Mouse (Mus musculus) heart, embryonic 13.5 days (tissue): ENCODE data around the gene Dact2. TPM values are rescaled to one million over a fixed set of nuclear protein-coding genes. Genes with fewer than 3 reads are reported as not detected.

Source experiments
- ATAC-seq: fragments of 200-750 bp; cut with Nextera tagmentation; 2 replicates; pipeline ENCODE4 v1.8.0; 2017; ENCODE audit warnings: moderate TSS enrichment; ENCODE audit not compliant: insufficient number of reproducible peaks, low FRiP score, low TSS enrichment; ENCODE audit errors: extremely low read depth
- H3K27ac ChIP-seq: fragments of 300-500 bp; sonication (generic); replicated peaks from 2 replicates; pipeline ENCODE4 v1.5.1; 2015; ENCODE audit warnings: moderate library complexity, mild to moderate bottlenecking, inconsistent platforms
- H3K27me3 ChIP-seq: fragments of 300-500 bp; sonication (generic); replicated peaks from 2 replicates; pipeline ENCODE4 v1.6.1; 2015; ENCODE audit warnings: mild to moderate bottlenecking, inconsistent platforms
- H3K36me3 ChIP-seq: fragments of 300-500 bp; sonication (generic); 2 replicates; pipeline ENCODE4 v1.6.1; 2015; ENCODE audit warnings: mild to moderate bottlenecking, inconsistent platforms
- H3K4me1 ChIP-seq: fragments of 300-500 bp; sonication (generic); 2 replicates; pipeline ENCODE4 v1.6.1; 2015; ENCODE audit warnings: inconsistent platforms
- H3K4me2 ChIP-seq: fragments of 300-500 bp; sonication (generic); 2 replicates; pipeline ENCODE4 v1.6.1; 2015; ENCODE audit warnings: inconsistent platforms, mild to moderate bottlenecking, moderate library complexity
- H3K4me3 ChIP-seq: fragments of 300-500 bp; sonication (generic); 2 replicates; pipeline ENCODE4 v1.5.1; 2015; ENCODE audit warnings: moderate library complexity, mild to moderate bottlenecking, inconsistent platforms
- H3K9ac ChIP-seq: fragments of 300-500 bp; sonication (generic); 2 replicates; pipeline ENCODE4 v1.6.1; 2015; ENCODE audit warnings: inconsistent platforms, mild to moderate bottlenecking, moderate library complexity
- H3K9me3 ChIP-seq: fragments of 300-500 bp; sonication (generic); 2 replicates; pipeline ENCODE4 v1.6.1; 2016; ENCODE audit warnings: inconsistent platforms
- WGBS: fragments of 180-500 bp; shearing (Covaris S2); methylation state at CpG from one replicate; pipeline ENCODE4 v1.1.7; 2015; ENCODE audit warnings: mixed read lengths; 5-methylcytosine and 5-hydroxymethylcytosine counted together
- polyA plus RNA-seq: library from polyadenylated mRNA; unstranded; fragments of >200 nt; fragmentation: Nextera tagmentation; extraction: Ambion mirVana; gene quantifications from 2 replicates; pipeline ENCODE4 v1.2.1, GENCODE M21; 2015

Gene Dact2
- polyA plus RNA-seq, 1 experiment from 2014 or later: 2.6 TPM

DNA sequence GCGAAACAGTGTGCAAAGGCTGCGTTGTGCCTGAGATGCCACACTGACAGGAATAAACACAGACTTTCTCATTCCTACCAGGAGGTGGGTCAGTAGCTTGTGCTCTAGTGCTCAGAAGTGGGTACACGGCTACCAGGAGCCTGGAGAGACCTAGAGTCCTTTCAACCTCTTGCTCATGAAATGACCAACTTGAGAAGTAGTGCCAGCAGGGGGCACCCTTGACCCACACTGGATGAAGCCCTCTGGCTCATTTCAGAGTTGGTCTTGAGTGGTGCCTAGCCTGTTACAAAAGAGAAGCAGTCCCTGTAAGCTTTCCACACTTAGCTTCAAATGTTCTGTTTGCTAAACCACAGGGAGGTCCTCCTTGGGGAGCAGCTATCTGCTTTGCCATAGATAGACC is 28.5 kb upstream of the Dact2 start:
- no peak overlapping the region for H3K4me2 ChIP-seq
- peaks cover 97% of the 10 kb centered on the region for H3K27me3 ChIP-seq
- no peak overlapping the region for H3K9ac ChIP-seq
- WGBS: 49% methylated on average over 3 of the region's 3 CpGs
- H3K4me3 ChIP-seq: no peak overlapping the region
- no peaks in the 10 kb centered on the region for H3K36me3 ChIP-seq
- no peak overlapping the region for H3K27ac ChIP-seq
- H3K9me3 ChIP-seq: no peaks in the 10 kb centered on the region
- no peak for ATAC-seq
- H3K4me1 ChIP-seq: peaks cover 11% of the 10 kb centered on the region

- H3K9me3 ChIP-seq: no peaks in the 10 kb centered on the region
- H3K27ac ChIP-seq: no peak overlapping the region
- no peak overlapping the region for H3K9ac ChIP-seq
- no peak for ATAC-seq
- no peaks in the 10 kb centered on the region for H3K36me3 ChIP-seq
- no peak overlapping the region for H3K4me2 ChIP-seq
- H3K4me3 ChIP-seq: no peak overlapping the region
- H3K4me1 ChIP-seq: peaks cover 13% of the 10 kb centered on the region
- peaks cover 95% of the 10 kb centered on the region for H3K27me3 ChIP-seq
- 9% methylated on average over 13 of the region's 13 CpGs for WGBS
Observed at GRCm38 (mm10) chr17:14230698-14231430, 26.8 kb upstream of the Dact2 start.

DNA sequence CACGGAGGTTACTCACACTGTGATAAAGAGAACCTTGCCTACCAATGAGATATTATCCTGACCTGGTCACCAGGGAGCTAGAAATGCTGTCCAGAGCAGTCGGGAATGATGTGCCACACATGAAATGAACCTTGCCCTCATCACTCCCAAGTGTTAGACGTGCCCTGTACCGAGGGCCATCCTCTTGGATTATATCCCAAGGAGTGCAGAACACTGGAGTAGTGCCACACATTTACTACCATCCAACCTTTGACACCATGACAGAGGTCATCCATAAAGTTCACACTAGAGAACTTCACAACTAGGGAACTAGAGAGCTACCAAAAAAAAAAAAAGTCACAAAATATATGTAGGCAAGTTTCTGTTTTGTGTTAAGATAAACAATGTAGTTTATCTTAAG is 24.3 kb upstream of the Dact2 start:
- no peak overlapping the region for H3K4me2 ChIP-seq
- H3K27me3 ChIP-seq: peaks cover 76% of the 10 kb centered on the region
- peaks cover 13% of the 10 kb centered on the region for H3K4me1 ChIP-seq
- no peak for ATAC-seq
- WGBS: 65% methylated on average over 4 of the region's 4 CpGs
- H3K9me3 ChIP-seq: no peaks in the 10 kb centered on the region
- no peak overlapping the region for H3K27ac ChIP-seq
- H3K4me3 ChIP-seq: no peak overlapping the region
- H3K9ac ChIP-seq: no peak overlapping the region
- no peaks in the 10 kb centered on the region for H3K36me3 ChIP-seq

GRCm38 (mm10) chr17:14227601-14228000 is 23.5 kb upstream of the Dact2 start:
- H3K27ac ChIP-seq: no peak overlapping the region
- H3K4me2 ChIP-seq: no peak overlapping the region
- 23% methylated on average over 6 of the region's 6 CpGs for WGBS
- no peak overlapping the region for H3K4me3 ChIP-seq
- no peaks in the 10 kb centered on the region for H3K36me3 ChIP-seq
- H3K27me3 ChIP-seq: peaks cover 76% of the 10 kb centered on the region
- ATAC-seq: no peak
- H3K9ac ChIP-seq: no peak overlapping the region
- no peaks in the 10 kb centered on the region for H3K9me3 ChIP-seq
- peaks cover 13% of the 10 kb centered on the region for H3K4me1 ChIP-seq

GRCm38 (mm10) chr17:14226778-14227177 is 22.7 kb upstream of the Dact2 start:
- Histone ChIP-seq H3K9me3 (no peaks in the 10 kb centered on the region), H3K4me3 (no peak overlapping the region), H3K4me1 (peaks cover 13% of the 10 kb centered on the region), H3K9ac (no peak overlapping the region), H3K27ac (no peak overlapping the region), H3K27me3 (peaks cover 74% of the 10 kb centered on the region), H3K4me2 (no peak overlapping the region), H3K36me3 (no peaks in the 10 kb centered on the region)
- ATAC-seq: no peak
- 26% methylated on average over 4 of the region's 4 CpGs for WGBS

GRCm38 (mm10) chr17:14225982-14226652 is 22.0 kb upstream of the Dact2 start:
- H3K4me2 ChIP-seq: no peak overlapping the region
- H3K4me3 ChIP-seq: no peak overlapping the region
- no peak for ATAC-seq
- H3K9ac ChIP-seq: no peak overlapping the region
- no peaks in the 10 kb centered on the region for H3K36me3 ChIP-seq
- WGBS: 58% methylated on average over 9 of the region's 9 CpGs
- no peak overlapping the region for H3K27ac ChIP-seq
- no peaks in the 10 kb centered on the region for H3K9me3 ChIP-seq
- H3K4me1 ChIP-seq: peaks cover 9% of the 10 kb centered on the region; the same call in 1 of the 2 replicates
- peaks cover 71% of the 10 kb centered on the region for H3K27me3 ChIP-seq

GRCm38 (mm10) chr17:14221893-14222615 is 17.9 kb upstream of the Dact2 start:
- H3K36me3 ChIP-seq: no peaks in the 10 kb centered on the region
- H3K9me3 ChIP-seq: no peaks in the 10 kb centered on the region
- ATAC-seq: no peak
- no peak overlapping the region for H3K4me2 ChIP-seq
- H3K4me3 ChIP-seq: no peak overlapping the region
- H3K4me1 ChIP-seq: no peaks in the 10 kb centered on the region
- no peak overlapping the region for H3K27ac ChIP-seq
- H3K27me3 ChIP-seq: peaks cover 36% of the 10 kb centered on the region; the same call in 1 of the 2 replicates
- H3K9ac ChIP-seq: no peak overlapping the region
- 25% methylated on average over 11 of the region's 11 CpGs for WGBS

- no peak overlapping the region for H3K27ac ChIP-seq
- no peaks in the 10 kb centered on the region for H3K36me3 ChIP-seq
- H3K4me1 ChIP-seq: no peaks in the 10 kb centered on the region
- ATAC-seq: no peak
- no peak overlapping the region for H3K4me3 ChIP-seq
- H3K9me3 ChIP-seq: no peaks in the 10 kb centered on the region
- no peak overlapping the region for H3K9ac ChIP-seq
- H3K4me2 ChIP-seq: no peak overlapping the region
- peaks cover 30% of the 10 kb centered on the region; the same call in 1 of the 2 replicates for H3K27me3 ChIP-seq
- 55% methylated on average over 7 of the region's 7 CpGs for WGBS
Observed at GRCm38 (mm10) chr17:14220606-14221202, 16.6 kb upstream of the Dact2 start.

DNA sequence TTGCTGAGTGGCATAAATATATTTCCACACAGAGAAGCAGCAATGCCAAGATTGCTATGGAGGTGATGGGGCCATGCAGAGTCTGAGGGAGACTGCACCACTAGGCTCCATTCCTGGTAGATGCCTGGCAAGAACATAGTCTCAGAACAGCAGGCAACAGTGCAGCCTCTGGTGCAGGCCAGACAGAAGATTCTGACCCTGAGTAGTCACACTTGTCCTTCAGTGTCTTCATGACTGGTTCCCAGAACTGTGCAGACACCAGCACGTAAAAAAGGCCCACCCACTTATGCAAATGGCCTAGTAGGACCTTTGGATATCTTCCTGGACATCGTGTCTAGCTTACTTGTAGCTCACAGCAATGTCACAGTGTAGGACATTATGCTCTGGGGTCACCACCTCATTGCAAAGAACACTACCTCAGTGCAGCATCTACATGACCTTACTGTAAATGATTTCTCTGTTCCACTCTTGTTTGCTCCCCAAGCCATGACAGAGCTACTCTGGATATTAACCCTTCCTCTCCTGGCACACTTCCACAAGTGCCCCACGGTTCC is 9.9 kb upstream of the Dact2 start:
- H3K4me1 ChIP-seq: no peaks in the 10 kb centered on the region
- no peak for ATAC-seq
- WGBS: 56% methylated on average over 3 of the region's 3 CpGs
- H3K9ac ChIP-seq: no peak overlapping the region
- no peak overlapping the region for H3K4me3 ChIP-seq
- H3K4me2 ChIP-seq: no peak overlapping the region
- H3K9me3 ChIP-seq: no peaks in the 10 kb centered on the region
- H3K27me3 ChIP-seq: peaks cover 41% of the 10 kb centered on the region
- no peak overlapping the region for H3K27ac ChIP-seq
- H3K36me3 ChIP-seq: no peaks in the 10 kb centered on the region

DNA sequence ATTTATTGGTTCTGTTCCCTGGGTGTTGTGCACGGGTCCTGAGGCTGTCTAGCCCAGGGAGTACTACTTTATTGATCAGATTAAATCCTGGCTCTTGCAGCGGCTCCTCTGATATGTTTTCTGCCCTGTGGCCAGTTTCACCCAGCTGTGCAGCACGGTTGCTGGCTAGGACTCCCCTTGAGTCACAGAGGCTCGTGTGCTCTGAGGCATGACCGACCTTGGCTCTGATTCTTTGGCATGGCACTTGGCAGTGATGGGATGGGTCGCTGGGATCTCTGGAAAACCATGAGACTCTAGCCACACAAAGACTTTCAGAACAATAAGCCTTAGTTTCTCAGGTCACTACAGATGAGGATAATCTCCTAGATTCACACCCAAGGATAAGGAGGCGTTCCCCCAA is 8.7 kb upstream of the Dact2 start:
- H3K9me3 ChIP-seq: no peaks in the 10 kb centered on the region
- no peak overlapping the region for H3K4me2 ChIP-seq
- H3K36me3 ChIP-seq: no peaks in the 10 kb centered on the region
- 75% methylated on average over 7 of the region's 7 CpGs for WGBS
- no peak overlapping the region for H3K9ac ChIP-seq
- H3K4me1 ChIP-seq: no peaks in the 10 kb centered on the region
- no peak overlapping the region for H3K4me3 ChIP-seq
- H3K27me3 ChIP-seq: peaks cover 47% of the 10 kb centered on the region
- no peak for ATAC-seq
- no peak overlapping the region for H3K27ac ChIP-seq

DNA sequence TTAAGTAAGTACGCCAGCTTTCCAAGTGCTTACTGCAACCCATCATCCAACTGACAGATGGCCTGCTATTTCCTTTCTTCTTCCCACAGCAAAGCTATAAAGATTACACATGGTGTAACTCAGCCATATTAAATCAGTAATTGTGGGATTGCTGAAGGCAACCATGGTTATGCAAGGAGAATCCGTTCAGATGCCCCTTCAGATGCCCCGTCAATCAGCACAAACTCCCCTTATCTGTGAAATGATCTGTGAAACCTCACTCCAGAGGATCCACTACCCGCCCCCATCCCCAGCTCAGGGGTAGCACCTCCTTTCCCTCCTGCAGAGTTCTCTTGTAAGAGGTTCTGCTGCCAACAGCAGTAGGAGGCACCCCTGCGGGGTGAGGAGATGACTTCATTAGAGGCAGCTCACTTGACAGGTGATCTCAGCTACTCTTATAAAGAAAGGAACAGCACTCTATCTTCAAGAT is 3.0 kb upstream of the Dact2 start:
- WGBS: 16% methylated on average over 5 of the region's 5 CpGs
- Histone ChIP-seq H3K27ac (no peak overlapping the region), H3K4me3 (no peak overlapping the region), H3K27me3 (peaks cover 91% of the 10 kb centered on the region), H3K9me3 (no peaks in the 10 kb centered on the region), H3K36me3 (no peaks in the 10 kb centered on the region), H3K4me1 (peaks cover 21% of the 10 kb centered on the region), H3K4me2 (no peak overlapping the region), H3K9ac (no peak overlapping the region)
- no peak for ATAC-seq
